ENCODE assay signal across 19 mouse cellular contexts in genomic region chr5:100082006-100082405, GRCm38 (mm10). TPM values are rescaled to one million over a fixed set of nuclear protein-coding genes. Genes with fewer than 3 reads are reported as not detected.
A peak's percentile ranks its signal among the peaks of the same experiment; 100 is the strongest.
DNase-seq lines count a peak whose midpoint lies in the region; ATAC-seq lines count a peak whose summit lies in the region.
"Had no signal": no experiment of that assay in that cellular context is flagged by ENCODE, and none has a peak within 500 bp of the region (broad histone marks: within the 10 kb centered on the region; RNA-seq: fewer than 3 reads in every experiment).

No protein-coding gene starts in this region.

- H3K4me2 ChIP-seq in intestine, embryonic 15.5 days (replicated peaks): no peak overlapping the region
- H3K4me2 ChIP-seq: forebrain, embryonic 13.5 days; heart, embryonic 12.5 days had no signal

- 0 out of 2 replicates have a peak, but pooled peaks have one; percentile 5 for ATAC-seq in common myeloid progenitor, adult 5-6 weeks (replicated peaks; ENCODE audit: low read depth, poor library complexity, severe bottlenecking)
- no peak for ATAC-seq in intestine, embryonic 15.5 days
- ATAC-seq: forebrain, embryonic 13.5 days; forebrain, postnatal 0 days; hindbrain, embryonic 16.5 days; Patski had no signal

- no peak overlapping the region for H3K4me3 ChIP-seq in intestine, embryonic 15.5 days (replicated peaks)
- H3K4me3 ChIP-seq: embryonic facial prominence, embryonic 10.5 days; forebrain, embryonic 13.5 days; heart, embryonic 12.5 days had no signal

- peak; percentile 59 for DNase-seq in thymus, postnatal 0 days (ENCODE audit: low spot score)
- DNase-seq in thymus, adult 18-20 months: no peak
- peak; percentile 27 to 34 for DNase-seq in B cell, adult 2 months
- DNase-seq in splenic B cell, adult 2 months (ENCODE audit: low read depth, low spot score): peak; percentile 50
- DNase-seq in adrenal gland, postnatal 36 days: no peak
- DNase-seq: adrenal gland, adult 2 months; adrenal gland, postnatal 25 days; cerebellum, adult 11 months; cerebellum, adult 9-10 months; cerebellum, postnatal 36 days; forebrain, postnatal 0 days; gastrocnemius, postnatal 14 days had no signal

- WGBS in intestine, embryonic 15.5 days: 87% methylated on average over 4 of the region's 4 CpGs

- no peak overlapping the region for H3K27ac ChIP-seq in intestine, embryonic 15.5 days
- H3K27ac ChIP-seq: embryonic facial prominence, embryonic 10.5 days; forebrain, embryonic 13.5 days had no signal

- H3K9me3 ChIP-seq in intestine, embryonic 15.5 days: no peaks in the 10 kb centered on the region
- H3K9me3 ChIP-seq: embryonic facial prominence, embryonic 10.5 days; forebrain, embryonic 13.5 days; heart, embryonic 12.5 days had no signal

- H3K9ac ChIP-seq in intestine, embryonic 15.5 days: no peak overlapping the region
- H3K9ac ChIP-seq: forebrain, embryonic 13.5 days; forebrain, postnatal 0 days; heart, embryonic 12.5 days had no signal

- no peaks in the 10 kb centered on the region for H3K27me3 ChIP-seq in splenic B cell, adult 2 months (ENCODE audit: control insufficient read depth, insufficient read depth, low read length, poor library complexity, severe bottlenecking)
- H3K27me3 ChIP-seq in intestine, embryonic 15.5 days (replicated peaks): no peaks in the 10 kb centered on the region
- H3K27me3 ChIP-seq: forebrain, embryonic 13.5 days; Patski had no signal

- peaks cover 21% of the 10 kb centered on the region; the same call in 1 of the 2 replicates for H3K4me1 ChIP-seq in intestine, embryonic 15.5 days (replicated peaks)

- no peaks in the 10 kb centered on the region for H3K36me3 ChIP-seq in splenic B cell, adult 2 months (ENCODE audit: control insufficient read depth, insufficient read depth, low read length, poor library complexity, severe bottlenecking)
- no peaks in the 10 kb centered on the region for H3K36me3 ChIP-seq in intestine, embryonic 15.5 days
- H3K36me3 ChIP-seq: embryonic facial prominence, embryonic 10.5 days; heart, embryonic 12.5 days had no signal

RNA-seq across cellular contexts. Expression of gene Enoph1, which starts 42.2 kb away (rescaled TPM):
- 33.9 and 35.1 TPM in 2 replicates for polyA plus RNA-seq in thymus, postnatal 0 days (2015; fragmentation: Nextera tagmentation; extraction: Ambion mirVana)
- 37.4 and 39.7 TPM in 2 replicates for total RNA-seq in common myeloid progenitor, adult 5-6 weeks (2017)
- polyA plus RNA-seq in intestine, embryonic 15.5 days (2015; fragmentation: Nextera tagmentation; extraction: Ambion mirVana): 49.2 and 49.8 TPM in 2 replicates
- total RNA-seq in adrenal gland, postnatal 36 days (2021): 10 to 100 TPM; 33.2 to 36.6 TPM

RNA-seq across cellular contexts. Expression of gene Hnrnpdl, which starts 42.5 kb away (rescaled TPM):
- 101 and 125 TPM in 2 replicates for polyA plus RNA-seq in thymus, postnatal 0 days (2015; fragmentation: Nextera tagmentation; extraction: Ambion mirVana)
- total RNA-seq in common myeloid progenitor, adult 5-6 weeks (2017): 461 and 481 TPM in 2 replicates
- polyA plus RNA-seq in intestine, embryonic 15.5 days (2015; fragmentation: Nextera tagmentation; extraction: Ambion mirVana): 128 and 132 TPM in 2 replicates
- 100 to 1,000 TPM; 109 to 118 TPM for total RNA-seq in adrenal gland, postnatal 36 days (2021)

Comparison
In these comparisons a context has a peak if more than half of its experiments do, and no peak if none do; other contexts are left out.
1. DNase-seq: peak in thymus, postnatal 0 days (single experiment), B cell, adult 2 months (2 of 2) and splenic B cell, adult 2 months (single experiment); none in thymus, adult 18-20 months (0 of 2) and adrenal gland, postnatal 36 days (0 of 2).